Mouse (Mus musculus): ENCODE measurements around the gene Afmid. TPM values are rescaled to one million over a fixed set of nuclear protein-coding genes. Genes with fewer than 3 reads are reported as not detected.

Gene Afmid
- total RNA-seq, 2 experiments from 2014 or later = 3.5 to 3.6 TPM

GRCm38 (mm10) chr11:117871376-117871775 lies 45.7 kb downstream of the Afmid start:
- DNase-seq = no peak
- intact Hi-C loops (cut with DNase I; ENCODE audit: low total_unique reads) = loop anchor here (5.0 kb wide), 2 partner anchors 96 to 146 kb away; no protein-coding TSS in a partner anchor

GRCm38 (mm10) chr11:117871911-117872584 lies 46.3 kb downstream of the Afmid start:
- no peak for DNase-seq

GRCm38 (mm10) chr11:117872861-117873608 lies 47.3 kb downstream of the Afmid start, which contains the start of gene Tha1:
Tha1 (minus strand) TSS chr11:117873481.
- peak; percentile 88 for DNase-seq

More at GRCm38 (mm10) chr11:117871911-117872584, 46.3 kb downstream of the Afmid start:
- intact Hi-C loops (cut with DNase I; ENCODE audit: low total_unique reads) = loop anchor here (5.0 kb wide), 2 partner anchors 95 to 145 kb away; no protein-coding TSS in a partner anchor

GRCm38 (mm10) chr11:117874419-117874818 lies 48.7 kb downstream of the Afmid start:
- no peak for DNase-seq
- intact Hi-C loops (cut with DNase I; ENCODE audit: low total_unique reads) = loop anchor here (5.0 kb wide), 2 partner anchors 93 to 143 kb away; no protein-coding TSS in a partner anchor

More at GRCm38 (mm10) chr11:117872861-117873608, 47.3 kb downstream of the Afmid start, which contains the start of gene Tha1:
- intact Hi-C loops (cut with DNase I; ENCODE audit: low total_unique reads) = loop anchor here (5.0 kb wide), 2 partner anchors 94 to 144 kb away; no protein-coding TSS in a partner anchor

GRCm38 (mm10) chr11:117875681-117876080 lies 50.0 kb downstream of the Afmid start:
- DNase-seq = no peak
- intact Hi-C loops (cut with DNase I; ENCODE audit: low total_unique reads) = no loop called here

- intact Hi-C loops (cut with DNase I; ENCODE audit: low total_unique reads) = no loop called here
- DNase-seq = peak; percentile 56
Measured at GRCm38 (mm10) chr11:117877917-117878745, 52.4 kb downstream of the Afmid start.

GRCm38 (mm10) chr11:117878892-117879291 lies 53.2 kb downstream of the Afmid start:
- intact Hi-C loops (cut with DNase I; ENCODE audit: low total_unique reads) = no loop called here

GRCm38 (mm10) chr11:117879676-117880075 lies 54.0 kb downstream of the Afmid start:
- intact Hi-C loops (cut with DNase I; ENCODE audit: low total_unique reads) = no loop called here
- no peak for DNase-seq

More at GRCm38 (mm10) chr11:117878892-117879291, 53.2 kb downstream of the Afmid start:
- no peak for DNase-seq

GRCm38 (mm10) chr11:117880336-117880976 lies 54.7 kb downstream of the Afmid start:
- intact Hi-C loops (cut with DNase I; ENCODE audit: low total_unique reads) = no loop called here
- DNase-seq = no peak

GRCm38 (mm10) chr11:117880977-117881358 lies 55.2 kb downstream of the Afmid start:
- intact Hi-C loops (cut with DNase I; ENCODE audit: low total_unique reads) = no loop called here
- DNase-seq = no peak

- DNase-seq = no peak
- intact Hi-C loops (cut with DNase I; ENCODE audit: low total_unique reads) = no loop called here
Measured at GRCm38 (mm10) chr11:117881787-117882186, 56.1 kb downstream of the Afmid start.

- intact Hi-C loops (cut with DNase I; ENCODE audit: low total_unique reads) = no loop called here
- no peak for DNase-seq
Measured at GRCm38 (mm10) chr11:117882208-117882607, 56.5 kb downstream of the Afmid start.

- intact Hi-C loops (cut with DNase I; ENCODE audit: low total_unique reads) = no loop called here
- no peak for DNase-seq
Measured at GRCm38 (mm10) chr11:117886000-117886399, 60.3 kb downstream of the Afmid start.

GRCm38 (mm10) chr11:117888168-117888852 lies 62.6 kb downstream of the Afmid start:
- intact Hi-C loops (cut with DNase I; ENCODE audit: low total_unique reads) = no loop called here
- no peak for DNase-seq

- no peak for DNase-seq
- intact Hi-C loops (cut with DNase I; ENCODE audit: low total_unique reads) = no loop called here
Measured at GRCm38 (mm10) chr11:117888853-117889822, 63.4 kb downstream of the Afmid start.

All from gastrocnemius, postnatal 14 days (tissue).